Mouse (Mus musculus) liver, postnatal 0 days (tissue): ENCODE data around the gene Abca4.

ENCODE experiments used
- CTCF ChIP-seq: sonication (generic); IDR thresholded peaks from 2 replicates; pipeline ENCODE4 v1.5.1; 2016; ENCODE audit warnings: antibody characterized with exemption, low read depth
- EP300 ChIP-seq: IDR thresholded peaks from 2 replicates; pipeline ENCODE4 v1.6.1; 2016; ENCODE audit warnings: antibody characterized with exemption, low read depth, mild to moderate bottlenecking

DNA sequence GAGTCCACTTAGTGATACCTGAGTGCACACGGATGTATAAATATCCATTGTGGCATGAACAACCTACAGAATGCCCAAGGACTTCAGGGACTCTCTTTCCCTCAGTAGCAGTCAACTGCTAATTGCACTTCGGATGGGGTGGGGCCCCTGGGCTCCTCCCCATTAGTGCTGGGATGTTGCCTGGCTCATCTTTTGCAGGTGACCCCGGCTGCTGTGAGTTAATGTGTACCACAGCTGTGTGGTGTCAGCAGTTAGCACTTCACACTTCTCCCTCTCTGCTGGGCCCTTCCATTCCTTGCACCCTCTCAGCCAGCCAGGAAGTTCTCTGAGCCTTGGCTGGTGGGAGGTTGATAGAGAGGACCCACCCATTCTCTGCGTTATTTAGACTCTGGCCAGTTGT lies 65.2 kb downstream of the Abca4 start:
- TF ChIP-seq CTCF (no peak), EP300 (no peak)
